Mouse (Mus musculus): ENCODE measurements around the gene Zfr2. TPM values are rescaled to one million over a fixed set of nuclear protein-coding genes. Genes with fewer than 3 reads are reported as not detected.
A peak's percentile ranks its signal among the peaks of the same experiment; 100 is the strongest.

The Zfr2 gene
- polyA plus RNA-seq, 1 experiment from 2014 or later = 9.2 TPM

GRCm38 (mm10) chr10:81290698-81291460 lies 57.9 kb downstream of the Zfr2 start:
- Histone ChIP-seq H3K9ac (replicated peaks; ENCODE audit: low read depth, low read length) (0 out of 2 replicates have a peak overlapping the region, but pooled peaks have one; percentile 4), H3K27me3 (ENCODE audit: control insufficient read depth, insufficient read depth, low read length) (no peaks in the 10 kb centered on the region; the same call in 1 of the 2 replicates), H3K4me1 (ENCODE audit: control insufficient read depth, insufficient read depth, low read length) (peaks cover 23% of the 10 kb centered on the region), H3K4me3 (ENCODE audit: low read depth, low read length) (peak overlapping the region; percentile 18), H3K36me3 (ENCODE audit: control insufficient read depth, insufficient read depth, low read length) (no peaks in the 10 kb centered on the region), H3K4me2 (replicated peaks; ENCODE audit: low read depth, low read length) (peak overlapping the region; percentile 27), H3K27ac (ENCODE audit: low read length) (peak overlapping the region; percentile 27), H3K9me3 (ENCODE audit: control insufficient read depth, low read depth, low read length) (no peaks in the 10 kb centered on the region)
- WGBS = 13% methylated on average over 24 of the region's 24 CpGs
- no peak for ATAC-seq (ENCODE audit: insufficient number of reproducible peaks, insufficient read depth, low FRiP score, low read depth)

- 64% methylated on average over 9 of the region's 9 CpGs for WGBS
- no peaks in the 10 kb centered on the region for H3K36me3 ChIP-seq (ENCODE audit: control insufficient read depth, insufficient read depth, low read length)
- H3K4me3 ChIP-seq (ENCODE audit: low read depth, low read length) = peak within 1 kb of the TSS; percentile 82
- H3K27ac ChIP-seq (ENCODE audit: low read length) = peak within 1 kb of the TSS; percentile 27
- H3K27me3 ChIP-seq (ENCODE audit: control insufficient read depth, insufficient read depth, low read length) = no peaks in the 10 kb centered on the region; the same call in 1 of the 2 replicates
- no peaks in the 10 kb centered on the region for H3K9me3 ChIP-seq (ENCODE audit: control insufficient read depth, low read depth, low read length)
- peaks cover 23% of the 10 kb centered on the region for H3K4me1 ChIP-seq (ENCODE audit: control insufficient read depth, insufficient read depth, low read length)
- peak within 1 kb of the TSS; percentile 27 for H3K4me2 ChIP-seq (replicated peaks; ENCODE audit: low read depth, low read length)
- no peak for ATAC-seq (ENCODE audit: insufficient number of reproducible peaks, insufficient read depth, low FRiP score, low read depth)
- 0 out of 2 replicates have a peak within 1 kb of the TSS, but pooled peaks have one; percentile 4 for H3K9ac ChIP-seq (replicated peaks; ENCODE audit: low read depth, low read length)
Measured at GRCm38 (mm10) chr10:81291511-81292104, 58.7 kb downstream of the Zfr2 start, which contains the start of gene Tjp3. Gene Tjp3 (minus strand): TSS chr10:81291581.

- under 1% methylated on average over 75 of the region's 80 CpGs for WGBS
- Histone ChIP-seq H3K36me3 (ENCODE audit: control insufficient read depth, insufficient read depth, low read length) (no peaks in the 10 kb centered on the region), H3K4me2 (replicated peaks; ENCODE audit: low read depth, low read length) (peak within 1 kb of the TSS; percentile 99), H3K9me3 (ENCODE audit: control insufficient read depth, low read depth, low read length) (no peaks in the 10 kb centered on the region), H3K27me3 (ENCODE audit: control insufficient read depth, insufficient read depth, low read length) (no peaks in the 10 kb centered on the region; the same call in 1 of the 2 replicates), H3K4me1 (ENCODE audit: control insufficient read depth, insufficient read depth, low read length) (peaks cover 23% of the 10 kb centered on the region), H3K27ac (ENCODE audit: low read length) (peak within 1 kb of the TSS; percentile 83), H3K4me3 (ENCODE audit: low read depth, low read length) (peak within 1 kb of the TSS; percentile 82), H3K9ac (replicated peaks; ENCODE audit: low read depth, low read length) (peak within 1 kb of the TSS; percentile 68)
- ATAC-seq (ENCODE audit: insufficient number of reproducible peaks, insufficient read depth, low FRiP score, low read depth) = peak; percentile 95
Measured at GRCm38 (mm10) chr10:81292554-81293333, 59.8 kb downstream of the Zfr2 start, which contains the start of gene Pip5k1c. Gene Pip5k1c (plus strand): TSS chr10:81292963.

- Histone ChIP-seq H3K27me3 (ENCODE audit: control insufficient read depth, insufficient read depth, low read length) (no peaks in the 10 kb centered on the region; the same call in 1 of the 2 replicates), H3K9ac (replicated peaks; ENCODE audit: low read depth, low read length) (peak overlapping the region; percentile 68), H3K9me3 (ENCODE audit: control insufficient read depth, low read depth, low read length) (no peaks in the 10 kb centered on the region), H3K4me1 (ENCODE audit: control insufficient read depth, insufficient read depth, low read length) (peaks cover 19% of the 10 kb centered on the region), H3K4me3 (ENCODE audit: low read depth, low read length) (peak overlapping the region; percentile 82), H3K36me3 (ENCODE audit: control insufficient read depth, insufficient read depth, low read length) (no peaks in the 10 kb centered on the region), H3K27ac (ENCODE audit: low read length) (peak overlapping the region; percentile 83; the same call in 1 of the 2 replicates), H3K4me2 (replicated peaks; ENCODE audit: low read depth, low read length) (peak overlapping the region; percentile 99)
- 2% methylated on average over 25 of the region's 25 CpGs for WGBS
- ATAC-seq (ENCODE audit: insufficient number of reproducible peaks, insufficient read depth, low FRiP score, low read depth) = no peak
Measured at GRCm38 (mm10) chr10:81293334-81294030, 60.5 kb downstream of the Zfr2 start.

- Histone ChIP-seq H3K36me3 (ENCODE audit: control insufficient read depth, insufficient read depth, low read length) (no peaks in the 10 kb centered on the region), H3K27ac (ENCODE audit: low read length) (no peak overlapping the region), H3K27me3 (ENCODE audit: control insufficient read depth, insufficient read depth, low read length) (no peaks in the 10 kb centered on the region; the same call in 1 of the 2 replicates), H3K9me3 (ENCODE audit: control insufficient read depth, low read depth, low read length) (no peaks in the 10 kb centered on the region), H3K4me1 (ENCODE audit: control insufficient read depth, insufficient read depth, low read length) (peaks cover 19% of the 10 kb centered on the region), H3K4me3 (ENCODE audit: low read depth, low read length) (peak overlapping the region; percentile 82; the same call in 1 of the 2 replicates), H3K4me2 (replicated peaks; ENCODE audit: low read depth, low read length) (peak overlapping the region; percentile 99), H3K9ac (replicated peaks; ENCODE audit: low read depth, low read length) (peak overlapping the region; percentile 68; the same call in 1 of the 2 replicates)
- 48% methylated on average over 8 of the region's 8 CpGs for WGBS
- ATAC-seq (ENCODE audit: insufficient number of reproducible peaks, insufficient read depth, low FRiP score, low read depth) = no peak
Measured at GRCm38 (mm10) chr10:81294442-81294841, 61.5 kb downstream of the Zfr2 start.

- ATAC-seq (ENCODE audit: insufficient number of reproducible peaks, insufficient read depth, low FRiP score, low read depth) = no peak
- no peak overlapping the region for H3K4me2 ChIP-seq (replicated peaks; ENCODE audit: low read depth, low read length)
Measured at GRCm38 (mm10) chr10:81295185-81295584, 62.2 kb downstream of the Zfr2 start.

GRCm38 (mm10) chr10:81297246-81297645 lies 64.3 kb downstream of the Zfr2 start:
- H3K4me2 ChIP-seq (replicated peaks; ENCODE audit: low read depth, low read length) = no peak overlapping the region
- H3K36me3 ChIP-seq (ENCODE audit: control insufficient read depth, insufficient read depth, low read length) = no peaks in the 10 kb centered on the region
- H3K27me3 ChIP-seq (ENCODE audit: control insufficient read depth, insufficient read depth, low read length) = no peaks in the 10 kb centered on the region
- ATAC-seq (ENCODE audit: insufficient number of reproducible peaks, insufficient read depth, low FRiP score, low read depth) = no peak
- H3K4me3 ChIP-seq (ENCODE audit: low read depth, low read length) = no peak overlapping the region
- H3K4me1 ChIP-seq (ENCODE audit: control insufficient read depth, insufficient read depth, low read length) = peaks cover 25% of the 10 kb centered on the region
- H3K27ac ChIP-seq (ENCODE audit: low read length) = peak overlapping the region; percentile 15; the same call in 1 of the 2 replicates
- no peak overlapping the region for H3K9ac ChIP-seq (replicated peaks; ENCODE audit: low read depth, low read length)
- 78% methylated on average over 6 of the region's 6 CpGs for WGBS
- no peaks in the 10 kb centered on the region for H3K9me3 ChIP-seq (ENCODE audit: control insufficient read depth, low read depth, low read length)

More at GRCm38 (mm10) chr10:81295185-81295584, 62.2 kb downstream of the Zfr2 start:
- no peaks in the 10 kb centered on the region; the same call in 1 of the 2 replicates for H3K27me3 ChIP-seq (ENCODE audit: control insufficient read depth, insufficient read depth, low read length)
- no peak overlapping the region for H3K4me3 ChIP-seq (ENCODE audit: low read depth, low read length)
- no peaks in the 10 kb centered on the region for H3K9me3 ChIP-seq (ENCODE audit: control insufficient read depth, low read depth, low read length)
- no peak overlapping the region for H3K9ac ChIP-seq (replicated peaks; ENCODE audit: low read depth, low read length)
- H3K27ac ChIP-seq (ENCODE audit: low read length) = no peak overlapping the region
- WGBS = 92% methylated on average over 6 of the region's 6 CpGs
- H3K4me1 ChIP-seq (ENCODE audit: control insufficient read depth, insufficient read depth, low read length) = peaks cover 19% of the 10 kb centered on the region
- H3K36me3 ChIP-seq (ENCODE audit: control insufficient read depth, insufficient read depth, low read length) = no peaks in the 10 kb centered on the region
